Mouse (Mus musculus): ENCODE measurements around the gene Cyp2w1. TPM values are rescaled to one million over a fixed set of nuclear protein-coding genes. Genes with fewer than 3 reads are reported as not detected.
A peak's percentile ranks its signal among the peaks of the same experiment; 100 is the strongest.

Cyp2w1 gene
- polyA plus RNA-seq, 1 experiment from 2014 or later: not detected

DNA sequence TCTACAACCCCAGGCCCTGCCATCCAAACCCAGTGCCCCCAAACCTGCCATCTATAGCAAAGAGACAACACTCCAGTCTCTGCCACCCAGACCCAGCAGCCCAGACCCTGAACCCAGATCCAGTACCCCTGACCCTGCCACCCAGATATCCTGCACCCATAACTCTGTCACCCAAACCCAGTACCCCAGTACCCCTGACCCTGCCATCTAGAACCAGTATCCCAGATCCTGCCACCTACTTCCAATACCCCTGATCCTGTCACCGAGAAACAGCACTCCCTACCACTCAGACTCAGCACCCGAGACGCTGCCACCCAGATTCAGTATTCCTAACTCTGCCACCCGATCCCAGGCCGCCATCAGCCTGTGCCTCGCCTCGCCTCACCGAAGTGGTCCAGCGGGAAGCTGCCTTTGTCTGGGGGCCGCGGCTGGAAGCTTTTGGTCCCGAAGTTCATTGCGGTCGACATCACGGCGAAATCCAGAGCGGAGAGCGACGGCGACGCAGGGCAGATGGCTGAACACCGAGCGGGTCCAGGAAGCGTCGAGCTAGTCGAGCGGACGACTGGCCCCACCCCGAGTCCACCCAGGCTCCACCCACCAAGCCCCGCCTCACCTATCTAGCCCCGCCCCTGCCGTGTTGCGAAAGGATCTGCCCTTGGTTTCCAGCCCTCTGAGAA lies 7.6 kb upstream of the Cyp2w1 start:
- Histone ChIP-seq H3K4me1 (ENCODE audit: insufficient read depth) (peaks cover 20% of the 10 kb centered on the region), H3K4me3 (ENCODE audit: low read depth, low read length) (peak overlapping the region; percentile 86), H3K36me3 (replicated peaks; ENCODE audit: insufficient read depth, low read length) (peaks cover 23% of the 10 kb centered on the region), H3K9ac (replicated peaks) (peak overlapping the region; percentile 88), H3K27ac (ENCODE audit: low read depth) (peak overlapping the region; percentile 77), H3K9me3 (ENCODE audit: low read length) (no peaks in the 10 kb centered on the region), H3K27me3 (ENCODE audit: insufficient read depth, low read length) (no peaks in the 10 kb centered on the region), H3K4me2 (ENCODE audit: low read depth, low read length) (peak overlapping the region; percentile 84)
- TF ChIP-seq CTCF (IDR thresholded peaks at IDR 0.05; ENCODE audit: low read depth) (no peak), EP300 (IDR thresholded peaks at IDR 0.05; ENCODE audit: low read depth) (no peak)
- ATAC-seq (peak; percentile 93), DNase-seq (peak; percentile 99)
- under 1% methylated on average over 33 of the region's 33 CpGs for WGBS (ENCODE audit: insufficient replicate concordance)

DNA sequence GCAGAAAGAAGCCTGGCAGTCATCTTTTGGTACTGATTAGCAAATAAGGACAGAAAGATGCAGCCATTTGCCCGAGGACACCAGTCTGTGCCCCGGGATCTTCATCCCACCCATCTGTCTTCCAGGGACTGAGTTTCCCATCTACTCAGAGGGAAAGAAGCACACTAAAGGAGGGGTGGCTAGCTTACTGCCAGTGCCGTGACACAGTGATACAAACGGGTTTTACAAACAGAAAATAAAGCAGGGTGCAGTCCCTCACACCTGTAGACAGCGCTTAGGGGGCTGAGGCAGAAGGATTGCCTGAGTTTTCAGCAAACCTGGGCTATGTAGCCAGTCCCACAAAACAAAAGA lies 7.1 kb upstream of the Cyp2w1 start:
- Histone ChIP-seq H3K36me3 (replicated peaks; ENCODE audit: insufficient read depth, low read length) (peaks cover 18% of the 10 kb centered on the region), H3K4me3 (ENCODE audit: low read depth, low read length) (peak overlapping the region; percentile 86), H3K4me2 (ENCODE audit: low read depth, low read length) (peak overlapping the region; percentile 84), H3K4me1 (ENCODE audit: insufficient read depth) (peaks cover 20% of the 10 kb centered on the region), H3K9me3 (ENCODE audit: low read length) (no peaks in the 10 kb centered on the region), H3K9ac (replicated peaks) (peak overlapping the region; percentile 51), H3K27me3 (ENCODE audit: insufficient read depth, low read length) (no peaks in the 10 kb centered on the region), H3K27ac (ENCODE audit: low read depth) (peak overlapping the region; percentile 59)
- ATAC-seq (peak; percentile 28), DNase-seq (no peak)
- 10% methylated on average over 5 of the region's 5 CpGs for WGBS (ENCODE audit: insufficient replicate concordance)
- TF ChIP-seq EP300 (IDR thresholded peaks at IDR 0.05; ENCODE audit: low read depth): no peak
- TF ChIP-seq CTCF (IDR thresholded peaks at IDR 0.05; ENCODE audit: low read depth): no peak

DNA sequence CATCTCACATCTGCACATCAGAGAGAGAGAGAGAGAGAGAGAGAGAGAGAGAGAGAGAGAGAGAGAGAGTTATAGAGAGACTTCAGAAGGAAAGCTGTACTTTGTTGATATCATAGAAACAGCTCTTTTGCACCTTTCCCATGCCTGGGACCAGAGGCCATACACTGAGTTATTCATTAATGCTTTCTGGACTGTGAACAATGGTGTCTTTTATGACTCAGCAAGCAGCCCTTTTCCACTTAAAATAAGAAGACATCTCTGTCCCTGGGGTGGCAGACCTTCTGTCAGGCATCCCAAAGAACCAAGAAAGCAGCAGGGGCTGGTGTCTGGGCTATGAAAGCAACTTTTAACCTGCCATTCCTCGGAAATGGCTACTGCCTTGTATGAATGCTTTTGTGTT lies 5.2 kb upstream of the Cyp2w1 start:
- H3K4me3 ChIP-seq (ENCODE audit: low read depth, low read length): no peak overlapping the region
- no peak for DNase-seq
- peaks cover 20% of the 10 kb centered on the region for H3K4me1 ChIP-seq (ENCODE audit: insufficient read depth)
- no peaks in the 10 kb centered on the region for H3K9me3 ChIP-seq (ENCODE audit: low read length)
- H3K4me2 ChIP-seq (ENCODE audit: low read depth, low read length): no peak overlapping the region
- 58% methylated on average over 1 of the region's 1 CpGs for WGBS (ENCODE audit: insufficient replicate concordance)
- H3K36me3 ChIP-seq (replicated peaks; ENCODE audit: insufficient read depth, low read length): peaks cover 6% of the 10 kb centered on the region
- peak overlapping the region; percentile 18; the same call in 1 of the 2 replicates for H3K27ac ChIP-seq (ENCODE audit: low read depth)
- TF ChIP-seq EP300 (IDR thresholded peaks at IDR 0.05; ENCODE audit: low read depth): no peak
- no peak for TF ChIP-seq CTCF (IDR thresholded peaks at IDR 0.05; ENCODE audit: low read depth)
- no peak for ATAC-seq
- no peak overlapping the region for H3K9ac ChIP-seq (replicated peaks)
- no peaks in the 10 kb centered on the region for H3K27me3 ChIP-seq (ENCODE audit: insufficient read depth, low read length)

DNA sequence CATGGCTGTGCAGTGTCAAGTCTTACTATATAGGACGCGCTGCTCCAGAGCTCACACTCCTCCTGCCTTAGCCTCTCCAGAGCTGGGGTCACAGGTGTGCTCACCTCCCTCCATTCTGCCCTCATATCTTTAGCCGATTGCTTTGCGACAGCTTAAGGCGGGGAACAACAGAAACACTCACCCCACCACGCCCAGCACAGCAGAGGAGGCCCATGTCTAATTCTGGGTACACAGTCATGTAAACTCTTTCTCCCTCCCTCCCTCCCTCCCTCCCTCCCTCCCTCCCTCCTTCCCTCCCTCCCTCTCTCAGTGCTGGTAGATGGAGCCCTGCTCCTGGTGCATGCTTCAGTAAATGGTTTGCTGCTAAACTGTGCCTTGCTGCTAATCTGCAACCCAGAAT lies 2.7 kb upstream of the Cyp2w1 start:
- H3K4me2 ChIP-seq (ENCODE audit: low read depth, low read length): no peak overlapping the region
- peaks cover 11% of the 10 kb centered on the region for H3K4me1 ChIP-seq (ENCODE audit: insufficient read depth)
- no peaks in the 10 kb centered on the region for H3K9me3 ChIP-seq (ENCODE audit: low read length)
- TF ChIP-seq EP300 (IDR thresholded peaks at IDR 0.05; ENCODE audit: low read depth) (no peak), CTCF (IDR thresholded peaks at IDR 0.05; ENCODE audit: low read depth) (no peak)
- no peak for DNase-seq
- no peak overlapping the region for H3K27ac ChIP-seq (ENCODE audit: low read depth)
- no peak overlapping the region for H3K4me3 ChIP-seq (ENCODE audit: low read depth, low read length)
- no peaks in the 10 kb centered on the region for H3K27me3 ChIP-seq (ENCODE audit: insufficient read depth, low read length)
- WGBS (ENCODE audit: insufficient replicate concordance): 54% methylated on average over 6 of the region's 6 CpGs
- ATAC-seq: no peak
- no peak overlapping the region for H3K9ac ChIP-seq (replicated peaks)
- no peaks in the 10 kb centered on the region for H3K36me3 ChIP-seq (replicated peaks; ENCODE audit: insufficient read depth, low read length)

DNA sequence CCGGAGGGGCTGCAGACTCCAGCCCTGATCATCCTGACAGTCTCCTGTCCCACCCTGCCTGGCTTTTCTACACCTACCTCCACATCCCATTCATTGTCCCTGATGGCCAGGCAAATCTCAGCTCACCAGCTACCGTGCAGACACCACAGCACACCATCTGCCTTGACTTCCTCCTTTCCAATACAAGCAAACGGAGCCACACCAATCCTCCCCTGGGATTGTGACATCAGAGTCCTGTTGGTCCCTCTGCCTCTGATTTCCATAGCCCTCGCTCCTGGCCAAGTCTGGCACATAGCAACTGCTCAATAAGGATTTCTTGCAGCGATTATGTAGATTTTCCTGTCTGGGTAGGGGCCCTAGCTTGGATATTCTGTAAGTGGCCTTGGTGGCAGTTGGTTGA lies 1.3 kb upstream of the Cyp2w1 start, which contains the start of gene Cox19:
Gene Cox19, minus strand, starts transcription at position 285 of the 400 bp plus-strand sequence.
- Histone ChIP-seq H3K4me2 (ENCODE audit: low read depth, low read length) (0 out of 2 replicates have a peak within 1 kb of the TSS, but pooled peaks have one; percentile 18), H3K9me3 (ENCODE audit: low read length) (no peaks in the 10 kb centered on the region), H3K27me3 (ENCODE audit: insufficient read depth, low read length) (no peaks in the 10 kb centered on the region), H3K36me3 (replicated peaks; ENCODE audit: insufficient read depth, low read length) (no peaks in the 10 kb centered on the region), H3K4me1 (ENCODE audit: insufficient read depth) (0 out of 2 replicates have a peak, but pooled peaks cover 4% of the 10 kb centered on the region), H3K4me3 (ENCODE audit: low read depth, low read length) (no peak within 1 kb of the TSS), H3K27ac (ENCODE audit: low read depth) (0 out of 2 replicates have a peak within 1 kb of the TSS, but pooled peaks have one; percentile 29), H3K9ac (replicated peaks) (no peak within 1 kb of the TSS; the same call in 1 of the 2 replicates)
- WGBS (ENCODE audit: insufficient replicate concordance): 48% methylated on average over 5 of the region's 5 CpGs
- no peak for ATAC-seq
- no peak for TF ChIP-seq EP300 (IDR thresholded peaks at IDR 0.05; ENCODE audit: low read depth)
- no peak for TF ChIP-seq CTCF (IDR thresholded peaks at IDR 0.05; ENCODE audit: low read depth)
- no peak for DNase-seq

DNA sequence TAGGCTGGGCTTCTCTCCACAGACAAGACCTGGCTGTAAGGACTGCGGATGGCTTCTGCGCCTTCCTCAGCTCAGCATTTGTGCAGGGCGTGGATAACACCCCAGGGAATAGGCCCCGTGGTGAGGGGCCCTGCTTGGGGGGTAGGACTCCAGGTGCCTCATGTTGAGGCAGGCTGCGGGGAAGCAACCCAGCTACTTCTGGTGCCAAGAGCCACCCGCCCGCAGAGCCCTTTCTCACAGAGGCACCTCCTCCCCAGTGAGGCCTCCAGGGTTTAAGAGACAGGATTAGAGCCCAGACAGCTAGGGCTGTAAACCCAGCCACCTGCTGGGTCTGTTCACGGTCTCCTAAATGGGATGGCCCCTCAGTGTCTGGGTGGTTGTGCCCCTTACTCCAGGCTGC lies 789 bp upstream of the Cyp2w1 start:
- Histone ChIP-seq H3K9ac (replicated peaks) (no peak overlapping the region; the same call in 1 of the 2 replicates), H3K9me3 (ENCODE audit: low read length) (no peaks in the 10 kb centered on the region), H3K27me3 (ENCODE audit: insufficient read depth, low read length) (no peaks in the 10 kb centered on the region), H3K36me3 (replicated peaks; ENCODE audit: insufficient read depth, low read length) (no peaks in the 10 kb centered on the region), H3K4me2 (ENCODE audit: low read depth, low read length) (0 out of 2 replicates have a peak overlapping the region, but pooled peaks have one; percentile 18), H3K4me1 (ENCODE audit: insufficient read depth) (0 out of 2 replicates have a peak, but pooled peaks cover under 1% of the 10 kb centered on the region), H3K27ac (ENCODE audit: low read depth) (0 out of 2 replicates have a peak overlapping the region, but pooled peaks have one; percentile 29), H3K4me3 (ENCODE audit: low read depth, low read length) (no peak overlapping the region)
- TF ChIP-seq EP300 (IDR thresholded peaks at IDR 0.05; ENCODE audit: low read depth) (no peak), CTCF (IDR thresholded peaks at IDR 0.05; ENCODE audit: low read depth) (no peak)
- DNase-seq (peak; percentile 53), ATAC-seq (no peak)
- WGBS (ENCODE audit: insufficient replicate concordance): 43% methylated on average over 8 of the region's 8 CpGs

Measured in liver, postnatal 0 days (tissue).